Comparison of ENCODE assay signal across 8 mouse cellular contexts in the genomic region with DNA sequence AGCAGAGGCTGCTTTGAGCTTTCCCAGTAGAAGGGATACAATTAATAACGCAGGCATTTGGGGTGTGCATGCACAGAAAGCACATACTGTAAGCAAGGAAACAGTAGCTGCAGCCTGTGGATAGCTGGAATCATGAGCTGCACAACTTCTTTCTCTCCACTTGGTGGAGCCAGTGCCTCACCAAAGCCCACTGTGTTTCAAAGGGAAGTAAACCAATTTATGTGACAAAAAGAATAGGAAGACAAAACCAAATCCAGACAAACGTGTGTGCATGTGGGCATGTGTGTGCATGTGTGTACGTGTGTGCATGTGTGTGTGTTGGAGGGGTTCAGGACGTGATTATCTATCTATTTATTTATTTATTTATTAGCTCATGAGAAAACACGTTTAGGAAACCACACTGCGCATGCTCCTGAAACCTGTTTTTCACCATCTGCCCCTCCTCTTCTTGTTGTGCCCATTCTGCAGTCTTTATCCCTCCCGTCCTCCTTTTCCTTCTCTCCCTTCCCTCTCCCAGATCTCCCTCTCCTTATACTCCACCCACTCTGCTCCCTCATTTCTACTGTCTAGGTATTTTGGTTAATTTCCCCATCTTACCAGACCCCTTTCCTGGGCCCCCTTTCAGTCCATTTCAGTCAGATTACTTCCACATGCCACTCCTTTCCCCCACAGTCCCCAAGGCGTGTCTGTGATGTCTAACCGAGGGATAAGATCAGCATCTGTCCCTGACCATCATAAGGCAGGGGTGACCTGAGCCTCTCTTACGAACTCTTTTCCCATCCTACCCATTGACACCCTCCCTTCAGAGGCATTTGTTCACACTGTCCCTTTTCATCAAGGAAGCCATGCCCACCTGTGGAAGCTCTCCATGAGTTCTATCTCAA.
DNase-seq lines count a peak whose midpoint lies in the region.

No protein-coding gene starts in this region.

- peak; percentile 37 for DNase-seq in gastrocnemius, adult 18-20 months (ENCODE audit: low spot score)
- DNase-seq in gastrocnemius, postnatal 14 days: no peak
- DNase-seq in thymus, postnatal 0 days (ENCODE audit: low spot score): peak; percentile 33
- DNase-seq in thymus, postnatal 36 days: no peak
- DNase-seq in cerebellum, postnatal 36 days: peak; percentile 37 to 56
- peak; percentile 30 to 34 for DNase-seq in heart, postnatal 36 days
- peak; percentile 20 for DNase-seq in lung, postnatal 25 days (ENCODE audit: low spot score)
- DNase-seq in urinary bladder, postnatal 36 days (ENCODE audit: low spot score in 2 of 2): peak; percentile 25 to 30

- intact Hi-C loops in gastrocnemius, postnatal 14 days (cut with DNase I; ENCODE audit: low total_unique reads): loop anchor here (5.0 kb wide), 1 partner anchor 99 kb away; no protein-coding TSS in a partner anchor
- intact Hi-C loops in heart, postnatal 36 days (cut with DNase I): loop anchor here (1.0 to 5.0 kb wide), 4 partner anchors 66 to 509 kb away; no protein-coding TSS in a partner anchor

Comparison
In these comparisons a context has a peak if more than half of its experiments do, and no peak if none do; other contexts are left out.
1. DNase-seq: peak in gastrocnemius, adult 18-20 months (single experiment), thymus, postnatal 0 days (single experiment), cerebellum, postnatal 36 days (2 of 2), heart, postnatal 36 days (2 of 2), lung, postnatal 25 days (single experiment) and urinary bladder, postnatal 36 days (2 of 2); none in gastrocnemius, postnatal 14 days (single experiment) and thymus, postnatal 36 days (0 of 2).